Mouse (Mus musculus): ENCODE results near the gene Uqcc3.

- TF ChIP-seq CTCF (IDR thresholded peaks at IDR 0.05) (no peak), EP300 (IDR thresholded peaks at IDR 0.05; ENCODE audit: insufficient read depth, low read depth, low read length) (peak; percentile 96), POLR2A (IDR thresholded peaks at IDR 0.05; ENCODE audit: insufficient read depth, low read depth, low read length) (peak; percentile 87)
Measured at GRCm38 (mm10) chr19:8871267-8872186, 9.2 kb downstream of the Uqcc3 start, which contains the start of gene Ubxn1.

Data from heart, adult 2 months (tissue).